Mouse (Mus musculus): ENCODE data around the gene 4930518I15Rik. TPM values are rescaled to one million over a fixed set of nuclear protein-coding genes. Genes with fewer than 3 reads are reported as not detected.
"Not testable (repeated sequence)": the region's sequence is repeated elsewhere in the genome, so short reads cannot be mapped to it uniquely, and the experiment has no call there.

4930518I15Rik gene
- polyA plus RNA-seq, 1 experiment from 2014 or later, result 4.6 TPM

DNA sequence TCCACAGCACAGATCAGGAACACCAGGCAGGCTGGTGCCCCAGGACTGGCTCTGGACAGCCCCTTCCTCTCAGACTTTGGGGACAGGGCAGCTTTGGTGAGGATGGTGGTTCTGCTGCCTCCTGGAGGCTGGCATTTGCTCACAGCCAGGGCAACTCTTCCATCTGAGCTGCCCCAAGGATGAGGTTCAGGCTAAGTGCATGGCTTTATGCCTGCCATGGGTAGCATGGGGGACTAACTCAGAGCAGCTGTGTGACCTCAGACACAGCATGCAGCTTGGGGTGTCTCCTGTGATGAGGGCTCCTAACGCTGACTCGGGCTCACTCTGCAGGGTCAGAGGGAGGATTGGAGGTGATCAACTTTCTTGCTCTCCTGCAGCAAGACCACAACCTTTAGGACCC is 27.9 kb upstream of the 4930518I15Rik start:
- not testable (repeated sequence) for H3K9ac ChIP-seq (ENCODE audit: low read depth, low read length); H3K27me3 ChIP-seq (ENCODE audit: control insufficient read depth, insufficient read depth, low read length); H3K9me3 ChIP-seq (replicated peaks; ENCODE audit: control insufficient read depth, low read length); ATAC-seq (replicated peaks; ENCODE audit: insufficient number of reproducible peaks, low FRiP score, low TSS enrichment); H3K27ac ChIP-seq (ENCODE audit: low read depth, low read length); H3K4me2 ChIP-seq; H3K4me3 ChIP-seq (ENCODE audit: low read depth, low read length); H3K36me3 ChIP-seq (ENCODE audit: control insufficient read depth, insufficient read depth, low read length); H3K4me1 ChIP-seq (ENCODE audit: control insufficient read depth, insufficient read depth, low read length)
- WGBS (ENCODE audit: insufficient replicate concordance), result 86% methylated on average over 2 of the region's 2 CpGs

DNA sequence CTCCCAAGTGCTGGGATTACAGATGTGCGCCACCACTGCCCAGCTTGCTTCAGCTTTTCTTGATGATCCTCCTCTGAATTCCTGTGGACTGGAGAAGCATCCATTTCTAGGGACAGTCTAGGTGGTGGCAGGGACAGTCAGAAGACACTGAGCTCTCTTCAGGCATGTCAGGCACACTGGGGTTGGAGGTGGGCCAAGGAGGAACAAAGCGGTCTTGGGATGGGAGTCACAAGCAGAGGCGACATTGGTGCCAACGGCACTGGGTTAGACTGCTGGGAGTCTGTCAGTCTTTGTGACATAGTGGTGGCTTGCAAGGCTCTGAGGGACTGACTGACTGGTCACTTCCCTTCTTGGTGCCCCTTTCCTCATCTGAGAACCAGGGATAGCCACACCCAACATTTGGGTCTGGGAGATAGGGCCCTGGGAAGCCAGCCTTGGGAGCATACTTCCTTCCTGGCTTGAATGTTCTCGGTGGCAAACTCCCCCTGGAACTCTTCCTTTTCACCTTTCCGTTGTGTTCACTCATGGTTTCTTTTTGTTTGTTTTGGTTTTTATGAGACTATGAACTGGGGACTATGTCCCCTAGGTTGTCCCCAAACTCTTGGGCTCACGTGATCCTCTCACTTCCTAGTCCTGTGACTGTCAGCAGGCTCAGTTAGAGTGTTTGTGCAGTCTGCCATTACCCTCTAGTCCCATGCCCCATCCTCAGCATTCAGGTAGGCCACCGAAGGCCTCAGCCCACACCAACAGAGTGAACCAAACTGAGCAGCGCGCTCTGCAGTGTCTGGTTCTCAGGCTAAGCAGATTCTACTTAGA is 26.9 kb upstream of the 4930518I15Rik start:
- WGBS (ENCODE audit: insufficient replicate concordance), result 69% methylated on average over 10 of the region's 10 CpGs
- Histone ChIP-seq H3K27ac (ENCODE audit: low read depth, low read length) (no peak overlapping the region), H3K4me2 (no peak overlapping the region)

DNA sequence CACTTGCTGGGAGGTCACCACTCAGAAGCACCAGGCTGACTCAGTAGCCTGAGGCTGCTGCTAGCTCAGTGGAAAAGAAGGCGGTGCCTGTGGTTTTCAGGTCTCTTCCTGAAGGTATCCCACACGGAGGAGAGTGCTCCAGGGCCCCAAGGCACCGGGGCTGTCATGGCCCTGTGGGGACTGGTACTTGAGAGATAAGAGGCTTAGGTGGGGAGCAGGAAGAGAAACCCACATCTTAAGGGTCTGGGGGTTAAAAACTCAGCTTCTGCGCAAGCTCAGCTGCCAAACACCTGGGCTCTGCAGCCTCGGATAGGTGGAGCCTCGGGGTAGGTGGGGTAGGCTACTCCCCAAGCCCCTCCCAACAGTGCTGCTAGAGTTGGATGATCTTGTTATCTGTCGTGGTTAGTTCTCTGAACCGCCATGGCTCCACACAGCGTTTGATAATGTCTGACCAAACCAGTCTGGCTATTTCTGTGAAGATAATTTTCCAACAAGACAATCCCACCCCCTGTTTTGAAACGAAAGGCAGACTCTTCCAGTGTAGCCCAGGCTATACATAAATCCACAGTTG is 24.8 kb upstream of the 4930518I15Rik start:
- Histone ChIP-seq H3K36me3 (ENCODE audit: control insufficient read depth, insufficient read depth, low read length) (no peaks in the 10 kb centered on the region), H3K9ac (ENCODE audit: low read depth, low read length) (peak overlapping the region; percentile 43), H3K9me3 (replicated peaks; ENCODE audit: control insufficient read depth, low read length) (no peaks in the 10 kb centered on the region), H3K4me2 (peak overlapping the region; percentile 31), H3K4me3 (ENCODE audit: low read depth, low read length) (no peak overlapping the region), H3K27ac (ENCODE audit: low read depth, low read length) (peak overlapping the region; percentile 50; the same call in 1 of the 2 replicates), H3K4me1 (ENCODE audit: control insufficient read depth, insufficient read depth, low read length) (peaks cover 5% of the 10 kb centered on the region; the same call in 1 of the 2 replicates), H3K27me3 (ENCODE audit: control insufficient read depth, insufficient read depth, low read length) (peaks cover 3% of the 10 kb centered on the region; the same call in 1 of the 2 replicates)
- ATAC-seq (replicated peaks; ENCODE audit: insufficient number of reproducible peaks, low FRiP score, low TSS enrichment), result peak; percentile 49
- WGBS (ENCODE audit: insufficient replicate concordance), result 20% methylated on average over 10 of the region's 10 CpGs

More for the DNA sequence above, 26.9 kb upstream of the 4930518I15Rik start:
- no peaks in the 10 kb centered on the region for H3K9me3 ChIP-seq (replicated peaks; ENCODE audit: control insufficient read depth, low read length)
- no peak for ATAC-seq (replicated peaks; ENCODE audit: insufficient number of reproducible peaks, low FRiP score, low TSS enrichment)
- peaks cover 3% of the 10 kb centered on the region; the same call in 1 of the 2 replicates for H3K27me3 ChIP-seq (ENCODE audit: control insufficient read depth, insufficient read depth, low read length)
- peaks cover 5% of the 10 kb centered on the region; the same call in 1 of the 2 replicates for H3K4me1 ChIP-seq (ENCODE audit: control insufficient read depth, insufficient read depth, low read length)
- no peaks in the 10 kb centered on the region for H3K36me3 ChIP-seq (ENCODE audit: control insufficient read depth, insufficient read depth, low read length)
- H3K9ac ChIP-seq (ENCODE audit: low read depth, low read length), result no peak overlapping the region
- no peak overlapping the region for H3K4me3 ChIP-seq (ENCODE audit: low read depth, low read length)

DNA sequence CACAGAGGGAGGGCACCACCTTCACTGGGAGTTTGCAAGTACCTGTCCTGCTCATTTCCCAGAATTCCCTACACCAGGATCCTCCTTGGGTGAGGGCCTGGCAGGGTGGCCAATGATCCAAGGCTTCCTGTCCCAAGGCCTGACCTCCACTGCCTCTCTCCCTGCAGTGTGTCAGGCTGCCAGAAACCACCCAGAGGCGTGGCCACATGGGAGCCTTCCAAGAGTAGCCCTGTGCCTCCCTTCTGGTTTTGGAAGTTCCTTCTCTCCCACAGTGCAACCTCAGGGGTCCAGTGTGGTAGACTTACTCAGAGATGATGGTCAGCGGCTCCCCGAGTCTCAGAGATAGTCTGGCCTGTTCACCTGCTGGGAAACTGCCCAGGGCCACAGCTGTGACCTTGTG is 21.8 kb upstream of the 4930518I15Rik start:
- Histone ChIP-seq H3K4me3 (ENCODE audit: low read depth, low read length) (no peak overlapping the region), H3K36me3 (ENCODE audit: control insufficient read depth, insufficient read depth, low read length) (peaks cover under 1% of the 10 kb centered on the region), H3K9ac (ENCODE audit: low read depth, low read length) (no peak overlapping the region), H3K27ac (ENCODE audit: low read depth, low read length) (no peak overlapping the region), H3K4me2 (no peak overlapping the region), H3K27me3 (ENCODE audit: control insufficient read depth, insufficient read depth, low read length) (peaks cover 3% of the 10 kb centered on the region; the same call in 1 of the 2 replicates), H3K9me3 (replicated peaks; ENCODE audit: control insufficient read depth, low read length) (no peaks in the 10 kb centered on the region), H3K4me1 (ENCODE audit: control insufficient read depth, insufficient read depth, low read length) (peaks cover 5% of the 10 kb centered on the region; the same call in 1 of the 2 replicates)
- 87% methylated on average over 3 of the region's 3 CpGs for WGBS (ENCODE audit: insufficient replicate concordance)
- ATAC-seq (replicated peaks; ENCODE audit: insufficient number of reproducible peaks, low FRiP score, low TSS enrichment), result no peak

DNA sequence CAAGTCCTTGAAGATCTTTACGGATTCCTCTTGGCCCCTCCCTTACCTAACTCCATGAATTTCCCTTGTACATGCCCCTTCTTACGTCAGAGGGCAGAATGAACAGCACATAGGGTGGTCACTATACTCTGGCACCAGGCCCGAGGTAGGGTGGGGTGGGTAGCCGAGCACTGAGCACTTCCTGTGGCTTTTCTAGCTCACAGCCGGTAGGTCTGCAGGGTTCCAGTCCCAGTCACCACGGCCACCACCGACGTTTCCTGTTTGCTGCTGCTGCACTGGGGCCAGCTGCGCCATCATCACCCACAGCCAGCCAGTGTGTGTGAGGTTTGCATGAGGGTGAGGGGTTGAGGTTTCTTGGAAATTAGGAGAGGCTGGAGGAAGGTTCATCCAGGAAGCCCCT is 20.0 kb upstream of the 4930518I15Rik start:
- no peak overlapping the region for H3K4me2 ChIP-seq
- H3K4me3 ChIP-seq (ENCODE audit: low read depth, low read length), result no peak overlapping the region
- H3K9ac ChIP-seq (ENCODE audit: low read depth, low read length), result no peak overlapping the region
- H3K4me1 ChIP-seq (ENCODE audit: control insufficient read depth, insufficient read depth, low read length), result peaks cover 5% of the 10 kb centered on the region; the same call in 1 of the 2 replicates
- H3K27me3 ChIP-seq (ENCODE audit: control insufficient read depth, insufficient read depth, low read length), result peaks cover 3% of the 10 kb centered on the region; the same call in 1 of the 2 replicates
- no peak overlapping the region for H3K27ac ChIP-seq (ENCODE audit: low read depth, low read length)
- no peaks in the 10 kb centered on the region for H3K9me3 ChIP-seq (replicated peaks; ENCODE audit: control insufficient read depth, low read length)
- 57% methylated on average over 9 of the region's 9 CpGs for WGBS (ENCODE audit: insufficient replicate concordance)
- ATAC-seq (replicated peaks; ENCODE audit: insufficient number of reproducible peaks, low FRiP score, low TSS enrichment), result no peak
- peaks cover 7% of the 10 kb centered on the region for H3K36me3 ChIP-seq (ENCODE audit: control insufficient read depth, insufficient read depth, low read length)

DNA sequence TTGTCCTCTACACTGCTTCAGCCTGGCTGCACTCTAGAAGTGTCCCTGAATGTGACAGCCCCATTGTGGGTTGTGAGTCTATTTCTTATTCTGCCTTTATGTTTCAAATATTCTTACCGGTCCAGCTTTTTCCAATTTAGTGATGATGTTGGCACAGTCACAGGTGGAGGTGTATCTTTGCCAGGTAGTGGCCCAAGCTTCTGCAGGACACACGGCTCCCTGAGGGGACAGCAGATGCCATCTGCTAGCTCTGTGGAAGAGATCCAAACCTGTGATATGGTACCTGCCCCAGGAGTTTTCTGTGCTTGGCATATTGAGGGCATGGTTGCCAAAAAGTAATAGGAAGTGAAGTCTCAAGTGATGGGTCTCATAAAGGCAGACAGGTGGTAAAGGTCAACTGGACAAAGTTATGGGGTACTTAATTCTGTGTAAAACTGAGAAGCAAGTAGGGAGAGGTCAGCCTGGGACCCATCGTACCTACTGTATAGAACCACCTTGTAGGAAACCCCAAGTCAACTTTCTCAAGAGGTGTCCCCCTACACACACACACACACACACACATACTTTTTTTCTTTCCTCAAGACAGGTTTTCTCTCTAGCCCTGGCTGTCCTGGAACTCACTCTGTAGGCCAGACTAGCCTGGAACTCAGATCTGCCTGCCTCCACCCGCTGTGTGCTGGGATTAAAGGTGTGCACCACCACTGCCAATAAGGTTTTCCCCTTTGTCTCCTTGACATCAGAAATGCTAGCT is 17.2 kb upstream of the 4930518I15Rik start:
- H3K4me1 ChIP-seq (ENCODE audit: control insufficient read depth, insufficient read depth, low read length), result 0 out of 2 replicates have a peak, but pooled peaks cover 5% of the 10 kb centered on the region
- no peak for ATAC-seq (replicated peaks; ENCODE audit: insufficient number of reproducible peaks, low FRiP score, low TSS enrichment)
- no peaks in the 10 kb centered on the region for H3K27me3 ChIP-seq (ENCODE audit: control insufficient read depth, insufficient read depth, low read length)
- no peak overlapping the region for H3K4me2 ChIP-seq
- peaks cover 7% of the 10 kb centered on the region for H3K36me3 ChIP-seq (ENCODE audit: control insufficient read depth, insufficient read depth, low read length)
- no peak overlapping the region for H3K4me3 ChIP-seq (ENCODE audit: low read depth, low read length)
- no peaks in the 10 kb centered on the region for H3K9me3 ChIP-seq (replicated peaks; ENCODE audit: control insufficient read depth, low read length)
- WGBS (ENCODE audit: insufficient replicate concordance), result 92% methylated on average over 4 of the region's 4 CpGs
- no peak overlapping the region for H3K27ac ChIP-seq (ENCODE audit: low read depth, low read length)
- H3K9ac ChIP-seq (ENCODE audit: low read depth, low read length), result no peak overlapping the region

DNA sequence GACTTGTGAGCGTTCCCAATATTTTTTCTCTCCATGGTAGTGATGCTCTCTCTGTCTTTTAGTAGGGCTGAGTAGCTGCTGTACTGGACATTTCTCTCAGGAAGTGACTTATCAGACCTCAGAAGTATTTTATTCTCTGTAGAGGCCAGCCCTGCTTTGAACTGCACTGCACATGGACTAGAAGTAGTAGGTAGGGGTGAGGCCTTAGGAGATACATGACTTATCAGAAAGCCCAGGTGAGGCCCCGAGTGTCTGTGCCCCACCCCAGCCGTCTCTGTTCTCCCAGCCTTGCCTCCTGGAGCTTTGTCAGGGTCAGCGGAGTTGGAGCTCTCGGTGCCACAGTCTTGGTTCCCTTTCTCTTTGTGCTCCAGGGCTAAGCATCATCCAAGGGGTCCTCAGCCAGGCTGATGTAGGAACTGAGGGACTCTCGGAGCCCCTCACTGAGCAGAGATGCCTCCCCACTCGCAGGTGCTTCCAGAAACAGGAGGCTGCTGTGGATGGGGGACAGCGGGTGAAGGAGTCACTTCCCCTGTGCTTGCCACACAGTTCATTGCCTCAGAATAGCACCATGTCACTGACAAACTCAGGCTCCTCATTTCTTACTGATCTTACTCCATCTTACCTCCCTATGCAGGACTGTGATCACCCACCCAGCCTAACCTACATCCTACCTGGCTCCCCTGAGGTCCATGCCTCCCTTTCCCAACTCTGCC is 16.5 kb upstream of the 4930518I15Rik start:
- no peak overlapping the region for H3K9ac ChIP-seq (ENCODE audit: low read depth, low read length)
- H3K36me3 ChIP-seq (ENCODE audit: control insufficient read depth, insufficient read depth, low read length), result peaks cover 12% of the 10 kb centered on the region
- H3K4me3 ChIP-seq (ENCODE audit: low read depth, low read length), result no peak overlapping the region
- no peak overlapping the region for H3K27ac ChIP-seq (ENCODE audit: low read depth, low read length)
- 0 out of 2 replicates have a peak, but pooled peaks cover 5% of the 10 kb centered on the region for H3K4me1 ChIP-seq (ENCODE audit: control insufficient read depth, insufficient read depth, low read length)
- ATAC-seq (replicated peaks; ENCODE audit: insufficient number of reproducible peaks, low FRiP score, low TSS enrichment), result no peak
- H3K9me3 ChIP-seq (replicated peaks; ENCODE audit: control insufficient read depth, low read length), result no peaks in the 10 kb centered on the region
- H3K4me2 ChIP-seq, result no peak overlapping the region
- 85% methylated on average over 8 of the region's 8 CpGs for WGBS (ENCODE audit: insufficient replicate concordance)
- no peaks in the 10 kb centered on the region for H3K27me3 ChIP-seq (ENCODE audit: control insufficient read depth, insufficient read depth, low read length)

DNA sequence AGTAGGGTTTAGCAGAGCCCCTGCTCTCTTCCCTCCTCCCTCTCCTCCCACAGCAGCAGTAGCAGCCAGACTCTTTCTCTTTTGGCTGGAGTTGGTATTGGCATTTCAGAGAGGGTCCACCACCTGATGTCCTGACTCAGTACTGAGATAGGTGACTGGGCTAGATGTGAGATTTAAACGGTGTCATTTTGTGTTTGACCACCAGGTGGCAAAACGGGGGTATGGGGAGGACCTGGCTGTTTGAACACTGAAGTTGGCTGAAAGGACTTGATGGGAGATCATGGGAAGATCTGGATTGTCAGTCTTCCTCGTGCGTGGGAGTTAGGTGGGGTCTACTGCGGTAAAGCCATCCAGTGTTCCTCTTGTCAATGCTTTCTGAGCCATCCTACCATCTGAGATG is 15.9 kb upstream of the 4930518I15Rik start:
- no peaks in the 10 kb centered on the region for H3K9me3 ChIP-seq (replicated peaks; ENCODE audit: control insufficient read depth, low read length)
- 0 out of 2 replicates have a peak, but pooled peaks cover 5% of the 10 kb centered on the region for H3K4me1 ChIP-seq (ENCODE audit: control insufficient read depth, insufficient read depth, low read length)
- no peak overlapping the region for H3K4me3 ChIP-seq (ENCODE audit: low read depth, low read length)
- H3K36me3 ChIP-seq (ENCODE audit: control insufficient read depth, insufficient read depth, low read length), result peaks cover 17% of the 10 kb centered on the region
- H3K9ac ChIP-seq (ENCODE audit: low read depth, low read length), result no peak overlapping the region
- H3K27me3 ChIP-seq (ENCODE audit: control insufficient read depth, insufficient read depth, low read length), result no peaks in the 10 kb centered on the region
- H3K4me2 ChIP-seq, result no peak overlapping the region
- H3K27ac ChIP-seq (ENCODE audit: low read depth, low read length), result no peak overlapping the region
- 32% methylated on average over 5 of the region's 5 CpGs for WGBS (ENCODE audit: insufficient replicate concordance)
- no peak for ATAC-seq (replicated peaks; ENCODE audit: insufficient number of reproducible peaks, low FRiP score, low TSS enrichment)

All from heart, embryonic 11.5 days (tissue).